Mouse (Mus musculus) kidney, postnatal 25 days (tissue): Measurements from ENCODE around the gene Dmrtb1.

Experiments
- DNase-seq, 2 experiments: peaks; one replicate each; pipeline ENCODE4 v3.0.0; 2021; ENCODE audit warnings: mixed read lengths in 2 of 2

Dmrtb1 gene

GRCm38 (mm10) chr4:107680311-107681098 lies 3.5 kb downstream of the Dmrtb1 start:
- no peak for DNase-seq

GRCm38 (mm10) chr4:107675645-107676044 lies 8.4 kb downstream of the Dmrtb1 start:
- no peak for DNase-seq

- no peak for DNase-seq
Measured at GRCm38 (mm10) chr4:107674322-107674644, 9.7 kb downstream of the Dmrtb1 start.

GRCm38 (mm10) chr4:107673638-107674321 lies 10.2 kb downstream of the Dmrtb1 start:
- peak; percentile 81 to 83 for DNase-seq

- no peak for DNase-seq
Measured at GRCm38 (mm10) chr4:107670731-107671130, 13.3 kb downstream of the Dmrtb1 start.

- no peak for DNase-seq
Measured at GRCm38 (mm10) chr4:107668514-107668913, 15.5 kb downstream of the Dmrtb1 start.

GRCm38 (mm10) chr4:107660649-107661048 lies 23.4 kb downstream of the Dmrtb1 start:
- DNase-seq, result peak in 1 of 2 experiments; percentile 35

GRCm38 (mm10) chr4:107653280-107653643 lies 30.8 kb downstream of the Dmrtb1 start:
- no peak for DNase-seq

GRCm38 (mm10) chr4:107652598-107653279 lies 31.3 kb downstream of the Dmrtb1 start:
- peak; percentile 84 to 89 for DNase-seq

- DNase-seq, result no peak
Measured at GRCm38 (mm10) chr4:107651021-107651496, 33.0 kb downstream of the Dmrtb1 start.

- no peak for DNase-seq
Measured at GRCm38 (mm10) chr4:107648959-107649485, 35.0 kb downstream of the Dmrtb1 start.

GRCm38 (mm10) chr4:107641624-107642023 lies 42.4 kb downstream of the Dmrtb1 start:
- DNase-seq, result no peak

- no peak for DNase-seq
Measured at GRCm38 (mm10) chr4:107638303-107638702, 45.7 kb downstream of the Dmrtb1 start.

GRCm38 (mm10) chr4:107637670-107638069 lies 46.4 kb downstream of the Dmrtb1 start:
- peak; percentile 55 to 73 for DNase-seq

- no peak for DNase-seq
Measured at GRCm38 (mm10) chr4:107636099-107636498, 47.9 kb downstream of the Dmrtb1 start.

GRCm38 (mm10) chr4:107634631-107635030 lies 49.4 kb downstream of the Dmrtb1 start:
- no peak for DNase-seq

- DNase-seq, result peak; percentile 20 to 50
Measured at GRCm38 (mm10) chr4:107628921-107629411, 55.1 kb downstream of the Dmrtb1 start.

- DNase-seq, result no peak
Measured at GRCm38 (mm10) chr4:107628226-107628625, 55.8 kb downstream of the Dmrtb1 start.
